Mouse (Mus musculus): ENCODE measurements around the gene Brd1.
"Not testable (repeated sequence)": the region's sequence is repeated elsewhere in the genome, so short reads cannot be mapped to it uniquely, and the experiment has no call there.

Gene Brd1

GRCm38 (mm10) chr15:88727204-88727603 is 6.8 kb downstream of the Brd1 start:
- no peak for DNase-seq

- DNase-seq, result peak; percentile 32 to 44
These were observed 9.0 kb downstream of the Brd1 start for GRCm38 (mm10) chr15:88725036-88725435.

- peak; percentile 78 to 85 for DNase-seq
These were observed 9.7 kb downstream of the Brd1 start for GRCm38 (mm10) chr15:88724311-88724710.

GRCm38 (mm10) chr15:88723205-88723604 is 10.8 kb downstream of the Brd1 start:
- DNase-seq, result no peak

- DNase-seq, result peak in 1 of 2 experiments; percentile 10
These were observed 16.8 kb downstream of the Brd1 start for GRCm38 (mm10) chr15:88717239-88717638.

GRCm38 (mm10) chr15:88716350-88716749 is 17.7 kb downstream of the Brd1 start:
- peak; percentile 42 to 45 for DNase-seq

- peak in 1 of 2 experiments; percentile 19 for DNase-seq
These were observed 19.9 kb downstream of the Brd1 start for GRCm38 (mm10) chr15:88714021-88714589.

- no peak for DNase-seq
These were observed 21.5 kb downstream of the Brd1 start for GRCm38 (mm10) chr15:88712501-88712900.

GRCm38 (mm10) chr15:88709878-88710277 is 24.2 kb downstream of the Brd1 start:
- no peak for DNase-seq

GRCm38 (mm10) chr15:88708657-88709511 is 25.1 kb downstream of the Brd1 start:
- no peak for DNase-seq

GRCm38 (mm10) chr15:88708204-88708603 is 25.8 kb downstream of the Brd1 start:
- no peak for DNase-seq

GRCm38 (mm10) chr15:88706987-88707386 is 27.0 kb downstream of the Brd1 start:
- DNase-seq, result not testable (repeated sequence)

GRCm38 (mm10) chr15:88706320-88706719 is 27.7 kb downstream of the Brd1 start:
- no peak for DNase-seq

GRCm38 (mm10) chr15:88704284-88704683 is 29.7 kb downstream of the Brd1 start:
- DNase-seq, result no peak

GRCm38 (mm10) chr15:88702501-88702900 is 31.5 kb downstream of the Brd1 start:
- peak in 1 of 2 experiments; percentile 43 for DNase-seq

- no peak for DNase-seq
These were observed 33.3 kb downstream of the Brd1 start for GRCm38 (mm10) chr15:88700759-88701158.

- DNase-seq, result no peak
These were observed 34.5 kb downstream of the Brd1 start for GRCm38 (mm10) chr15:88699508-88699907.

GRCm38 (mm10) chr15:88697586-88697985 is 36.4 kb downstream of the Brd1 start:
- DNase-seq, result no peak

- no peak for DNase-seq
These were observed 38.0 kb downstream of the Brd1 start for GRCm38 (mm10) chr15:88696055-88696454.

- no peak for DNase-seq
These were observed 40.0 kb downstream of the Brd1 start for GRCm38 (mm10) chr15:88694033-88694432.

- DNase-seq, result no peak
These were observed 41.3 kb downstream of the Brd1 start for GRCm38 (mm10) chr15:88692720-88693119.

- no peak for DNase-seq
These were observed 42.9 kb downstream of the Brd1 start for GRCm38 (mm10) chr15:88691129-88691528.

- no peak for DNase-seq
These were observed 45.9 kb downstream of the Brd1 start for GRCm38 (mm10) chr15:88688120-88688519.

- no peak for DNase-seq
These were observed 47.3 kb downstream of the Brd1 start for GRCm38 (mm10) chr15:88686725-88687124.

Measured in cerebellum, adult 18-20 months (tissue).